Mouse (Mus musculus): Measurements from ENCODE around the gene Mmgt2. TPM values are rescaled to one million over a fixed set of nuclear protein-coding genes. Genes with fewer than 3 reads are reported as not detected.
"Not testable (repeated sequence)": the region's sequence is repeated elsewhere in the genome, so short reads cannot be mapped to it uniquely, and the experiment has no call there.

Mmgt2 gene
- polyA plus RNA-seq, 1 experiment, result 3.6 TPM

DNA sequence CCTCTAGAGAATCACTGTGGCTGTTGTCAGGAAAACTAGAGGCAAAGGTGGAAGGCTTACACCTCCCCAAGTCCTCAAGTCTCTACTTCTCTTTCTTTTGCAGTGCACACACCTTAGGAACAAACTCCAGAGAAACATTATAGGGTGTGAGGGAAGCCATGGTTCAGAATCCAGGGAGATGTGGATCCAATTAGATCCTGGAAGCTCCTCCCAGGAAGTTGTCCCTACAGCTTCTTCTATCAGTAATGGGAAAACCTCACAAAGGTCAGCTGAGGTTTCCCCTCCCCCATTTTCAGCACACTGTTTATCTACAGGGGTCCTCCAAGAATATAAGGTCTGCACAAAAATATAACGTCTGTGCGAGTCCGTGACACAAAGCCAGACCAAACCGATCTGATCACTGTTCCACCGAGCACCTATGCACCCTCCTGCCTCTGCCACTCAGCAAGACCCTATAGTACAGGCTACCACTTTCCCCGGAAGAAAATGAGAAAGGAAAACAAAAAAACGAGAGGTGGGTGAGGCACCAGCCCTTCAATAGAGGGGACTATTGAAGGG is 1.4 kb upstream of the Mmgt2 start:
- Histone ChIP-seq H3K4me1 (ENCODE audit: control insufficient read depth, insufficient read depth, insufficient read length, low read length) (no peaks in the 10 kb centered on the region; the same call in none of the 2 replicates), H3K27ac (replicated peaks; ENCODE audit: low read depth, low read length) (no peak overlapping the region)

DNA sequence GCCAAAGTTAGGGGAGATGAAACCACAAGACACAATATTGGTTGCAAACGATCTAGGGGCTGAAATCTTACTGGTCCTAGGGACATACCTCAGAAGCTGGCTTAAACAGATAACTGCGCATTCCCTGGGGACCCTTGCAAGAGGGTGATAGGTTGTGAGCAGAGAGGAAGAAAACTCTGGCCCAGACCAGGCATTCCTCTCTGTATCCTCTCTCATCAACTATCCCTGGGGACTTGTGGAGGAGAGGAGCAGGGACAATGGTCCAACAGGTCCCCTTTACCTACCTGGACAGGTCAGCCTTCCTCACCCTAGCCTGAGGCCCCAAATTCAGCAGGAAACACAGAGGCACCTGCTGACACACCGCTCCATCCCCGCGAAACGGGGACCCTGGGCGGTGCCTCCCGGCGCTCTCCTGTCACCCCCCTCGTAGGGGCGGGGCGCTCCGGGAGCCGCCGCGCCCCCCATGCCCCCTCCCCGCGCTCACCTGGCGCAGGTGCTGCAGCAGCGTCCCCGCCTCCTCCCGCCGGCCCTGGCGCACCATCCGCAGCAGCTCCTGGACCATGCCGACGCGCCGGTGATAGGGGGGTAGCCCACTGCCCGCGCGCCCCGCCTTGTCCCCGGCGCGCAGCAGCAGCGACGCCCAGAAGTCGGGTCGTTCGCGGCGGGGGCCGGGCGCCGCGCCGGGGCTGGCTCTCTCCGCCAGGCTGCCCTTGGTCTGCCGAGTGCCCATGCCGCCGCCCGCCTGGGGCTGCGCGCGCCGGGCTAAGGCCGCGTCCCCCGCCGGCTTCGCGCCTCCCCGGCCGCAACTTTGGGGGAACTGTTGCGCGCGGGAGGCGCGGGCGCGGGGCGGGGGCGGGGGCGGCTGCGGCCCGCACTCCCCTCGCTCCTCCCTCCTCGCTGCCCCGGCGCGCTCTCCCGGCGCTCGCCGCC is 538 bp upstream of the Mmgt2 start, which contains the start of gene Lrrc75a:
TSS of gene Lrrc75a (minus strand) at position 863 of the 930 bp plus-strand sequence.
- no peaks in the 10 kb centered on the region; the same call in none of the 2 replicates for H3K4me1 ChIP-seq (ENCODE audit: control insufficient read depth, insufficient read depth, insufficient read length, low read length)
- no peak within 1 kb of the TSS for H3K27ac ChIP-seq (replicated peaks; ENCODE audit: low read depth, low read length)
- peak within 1 kb of the TSS; percentile 80 for H3K4me3 ChIP-seq (ENCODE audit: insufficient read depth, low read depth, low read length)

More for the DNA sequence above, 1.4 kb upstream of the Mmgt2 start:
- H3K4me3 ChIP-seq (ENCODE audit: insufficient read depth, low read depth, low read length), result peak overlapping the region; percentile 67

DNA sequence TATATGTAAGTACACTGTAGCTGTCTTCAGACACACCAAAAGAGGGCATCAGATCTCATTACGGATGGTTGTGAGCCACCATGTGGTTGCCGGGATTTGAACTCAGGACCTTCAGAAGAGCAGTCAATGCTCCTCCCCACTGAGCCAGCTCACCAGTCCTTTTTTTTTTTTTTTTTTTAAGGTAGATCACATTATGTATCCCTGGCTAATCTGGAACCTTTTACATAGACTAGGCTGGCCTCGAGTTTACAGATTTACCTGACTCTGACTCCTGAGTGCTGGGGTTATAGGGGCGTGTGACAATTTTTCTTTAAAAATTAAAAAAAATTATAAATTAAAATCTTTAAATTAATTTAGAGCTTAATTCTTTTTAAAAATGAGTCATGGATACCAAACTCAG is 1.3 kb downstream of the Mmgt2 start:
- H3K4me3 ChIP-seq (ENCODE audit: insufficient read depth, low read depth, low read length); H3K4me1 ChIP-seq (ENCODE audit: control insufficient read depth, insufficient read depth, insufficient read length, low read length); H3K27ac ChIP-seq (replicated peaks; ENCODE audit: low read depth, low read length): not testable (repeated sequence)

DNA sequence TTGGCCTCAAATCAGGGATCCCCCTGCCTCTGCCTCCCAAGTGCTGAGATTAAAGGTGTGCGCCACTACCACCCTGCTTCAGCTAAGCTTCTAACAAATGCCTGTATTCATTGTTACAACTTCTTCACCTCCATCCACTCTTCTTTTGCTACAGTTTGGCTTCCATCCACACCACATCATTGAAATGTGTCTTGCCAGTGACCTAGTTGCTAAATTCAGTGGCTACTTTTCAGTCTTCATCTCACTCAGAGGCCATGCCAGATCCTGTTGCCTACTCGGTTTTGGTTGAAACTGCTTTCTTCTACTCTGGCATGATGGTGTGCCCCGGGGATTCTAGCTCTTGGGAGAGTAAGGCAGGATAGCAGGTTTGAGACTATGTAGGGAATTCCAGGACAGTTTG is 3.1 kb downstream of the Mmgt2 start:
- Histone ChIP-seq H3K27ac (replicated peaks; ENCODE audit: low read depth, low read length) (no peak overlapping the region), H3K4me1 (ENCODE audit: control insufficient read depth, insufficient read depth, insufficient read length, low read length) (no peaks in the 10 kb centered on the region; the same call in 1 of the 2 replicates), H3K4me3 (ENCODE audit: insufficient read depth, low read depth, low read length) (no peak overlapping the region)

DNA sequence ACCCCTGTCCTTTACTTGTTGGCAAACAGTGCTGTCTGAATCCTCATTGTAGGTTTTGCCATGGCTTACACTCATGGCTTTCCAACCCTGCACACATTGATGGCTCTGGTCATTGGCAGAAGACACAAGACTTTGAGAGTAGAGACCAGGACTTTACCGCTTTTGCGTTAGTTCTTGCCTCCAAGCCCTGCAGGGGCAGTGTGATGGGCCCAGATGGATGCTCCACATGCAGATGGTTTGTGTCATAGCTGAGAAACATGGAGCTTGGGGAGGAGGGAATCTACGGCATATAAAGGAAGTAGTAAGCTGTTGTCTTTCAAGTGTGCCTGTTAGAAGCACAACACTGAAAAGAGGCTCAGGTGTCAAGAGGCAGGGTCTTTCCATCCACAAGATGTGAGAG is 3.6 kb downstream of the Mmgt2 start:
- no peak overlapping the region for H3K4me3 ChIP-seq (ENCODE audit: insufficient read depth, low read depth, low read length)
- no peaks in the 10 kb centered on the region; the same call in 1 of the 2 replicates for H3K4me1 ChIP-seq (ENCODE audit: control insufficient read depth, insufficient read depth, insufficient read length, low read length)
- no peak overlapping the region for H3K27ac ChIP-seq (replicated peaks; ENCODE audit: low read depth, low read length)

DNA sequence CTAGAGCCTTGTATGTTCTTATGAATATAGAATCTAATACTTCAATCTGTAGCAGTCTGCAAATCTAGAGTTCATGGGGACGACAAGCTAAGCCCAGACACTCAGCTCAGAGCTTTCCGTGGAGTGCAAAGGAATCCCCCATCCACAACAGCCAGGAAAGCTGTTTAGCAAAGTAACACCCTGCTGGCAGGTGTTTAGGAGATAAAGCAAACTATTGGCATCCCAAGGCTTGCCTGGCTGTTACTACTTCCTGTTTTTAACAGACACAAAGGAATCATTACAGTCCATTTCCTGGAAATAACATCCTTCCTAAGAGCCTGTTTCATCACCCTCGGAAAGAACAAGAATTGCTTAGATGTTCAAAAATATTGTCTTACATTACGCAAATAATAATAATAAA is 12.4 kb downstream of the Mmgt2 start:
- H3K4me1 ChIP-seq (ENCODE audit: control insufficient read depth, insufficient read depth, insufficient read length, low read length), result no peaks in the 10 kb centered on the region
- no peak overlapping the region for H3K4me3 ChIP-seq (ENCODE audit: insufficient read depth, low read depth, low read length)
- no peak overlapping the region for H3K27ac ChIP-seq (replicated peaks; ENCODE audit: low read depth, low read length)

DNA sequence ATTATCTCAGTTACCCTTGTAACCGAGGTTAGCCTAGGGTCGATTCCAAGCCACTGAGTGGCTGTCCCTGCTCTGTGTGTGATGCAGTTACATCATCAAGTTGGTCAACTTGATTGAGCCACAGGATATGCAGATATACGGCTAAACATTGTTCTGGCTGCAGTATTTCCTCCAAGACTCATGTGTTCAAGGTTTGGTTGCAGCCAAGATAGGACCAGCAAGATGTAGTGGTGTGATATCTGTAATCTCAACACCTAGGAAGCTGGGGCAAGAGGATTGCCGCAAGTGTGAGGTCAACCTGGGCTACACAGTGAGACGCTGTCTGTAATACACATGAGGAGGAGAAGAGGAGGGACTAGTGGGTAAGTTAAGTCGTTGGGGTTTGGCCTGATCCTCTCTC is 15.8 kb downstream of the Mmgt2 start:
- Histone ChIP-seq H3K4me1 (ENCODE audit: control insufficient read depth, insufficient read depth, insufficient read length, low read length) (no peaks in the 10 kb centered on the region), H3K27ac (replicated peaks; ENCODE audit: low read depth, low read length) (no peak overlapping the region), H3K4me3 (ENCODE audit: insufficient read depth, low read depth, low read length) (no peak overlapping the region)

DNA sequence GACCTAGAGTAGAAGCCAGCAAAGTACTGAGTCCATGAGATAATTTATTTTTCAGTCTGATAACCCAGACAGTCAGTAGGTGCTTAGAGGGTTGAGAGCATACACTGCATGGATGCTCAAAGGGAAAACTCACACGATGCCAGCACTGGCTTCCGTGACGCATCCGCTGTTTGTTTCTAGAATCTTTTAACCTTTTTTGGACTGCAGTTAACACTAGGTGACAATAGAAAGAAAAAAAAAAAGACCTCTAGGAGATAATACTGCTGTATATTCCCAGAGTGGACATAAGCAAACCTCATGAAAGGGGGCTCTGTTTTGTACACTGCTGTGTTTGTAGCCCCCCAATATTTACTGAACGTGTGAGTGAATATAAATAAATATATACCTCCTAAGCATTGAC is 20.5 kb downstream of the Mmgt2 start:
- H3K27ac ChIP-seq (replicated peaks; ENCODE audit: low read depth, low read length), result no peak overlapping the region
- H3K4me3 ChIP-seq (ENCODE audit: insufficient read depth, low read depth, low read length), result no peak overlapping the region
- no peaks in the 10 kb centered on the region for H3K4me1 ChIP-seq (ENCODE audit: control insufficient read depth, insufficient read depth, insufficient read length, low read length)

DNA sequence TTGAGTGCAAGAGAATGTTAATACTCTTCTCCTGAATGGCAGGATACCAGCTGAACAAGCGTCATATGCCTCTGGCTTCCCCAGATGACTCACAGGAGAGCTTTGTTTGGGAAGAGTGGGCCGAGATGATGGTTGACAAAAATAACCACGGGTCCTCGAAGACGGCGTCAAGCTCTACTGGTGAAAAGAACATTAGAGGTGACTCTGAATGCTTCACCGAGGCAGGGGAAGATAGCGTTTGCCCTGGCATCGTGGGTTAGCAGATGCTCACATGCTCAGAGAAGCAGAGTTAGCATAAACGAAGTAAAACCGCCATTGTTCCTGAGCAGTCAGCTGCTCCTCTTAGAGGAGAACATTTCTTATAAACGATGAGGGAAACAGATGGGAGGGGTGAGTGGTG is 21.0 kb downstream of the Mmgt2 start:
- no peaks in the 10 kb centered on the region for H3K4me1 ChIP-seq (ENCODE audit: control insufficient read depth, insufficient read depth, insufficient read length, low read length)
- no peak overlapping the region for H3K27ac ChIP-seq (replicated peaks; ENCODE audit: low read depth, low read length)
- H3K4me3 ChIP-seq (ENCODE audit: insufficient read depth, low read depth, low read length), result no peak overlapping the region

DNA sequence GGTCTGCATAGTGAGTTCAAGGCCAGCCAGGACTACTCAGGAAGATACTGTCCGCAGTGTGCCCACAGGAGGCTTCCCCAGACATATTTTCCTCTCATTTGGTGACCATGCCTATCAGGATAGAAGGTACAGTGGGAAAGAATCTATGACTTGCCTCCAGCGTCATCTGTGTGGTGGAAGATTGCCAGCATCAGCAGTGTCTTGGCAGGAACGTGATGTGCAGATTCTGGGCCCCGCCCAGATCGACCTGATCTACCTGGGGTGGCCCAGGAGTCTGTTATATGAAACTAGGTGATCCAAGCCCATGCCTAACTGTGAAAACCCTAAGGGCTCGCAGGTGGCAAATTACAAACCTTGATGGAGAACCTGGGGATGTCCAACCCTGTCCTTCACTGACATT is 21.5 kb downstream of the Mmgt2 start:
- Histone ChIP-seq H3K4me1 (ENCODE audit: control insufficient read depth, insufficient read depth, insufficient read length, low read length) (no peaks in the 10 kb centered on the region), H3K4me3 (ENCODE audit: insufficient read depth, low read depth, low read length) (no peak overlapping the region), H3K27ac (replicated peaks; ENCODE audit: low read depth, low read length) (no peak overlapping the region)

DNA sequence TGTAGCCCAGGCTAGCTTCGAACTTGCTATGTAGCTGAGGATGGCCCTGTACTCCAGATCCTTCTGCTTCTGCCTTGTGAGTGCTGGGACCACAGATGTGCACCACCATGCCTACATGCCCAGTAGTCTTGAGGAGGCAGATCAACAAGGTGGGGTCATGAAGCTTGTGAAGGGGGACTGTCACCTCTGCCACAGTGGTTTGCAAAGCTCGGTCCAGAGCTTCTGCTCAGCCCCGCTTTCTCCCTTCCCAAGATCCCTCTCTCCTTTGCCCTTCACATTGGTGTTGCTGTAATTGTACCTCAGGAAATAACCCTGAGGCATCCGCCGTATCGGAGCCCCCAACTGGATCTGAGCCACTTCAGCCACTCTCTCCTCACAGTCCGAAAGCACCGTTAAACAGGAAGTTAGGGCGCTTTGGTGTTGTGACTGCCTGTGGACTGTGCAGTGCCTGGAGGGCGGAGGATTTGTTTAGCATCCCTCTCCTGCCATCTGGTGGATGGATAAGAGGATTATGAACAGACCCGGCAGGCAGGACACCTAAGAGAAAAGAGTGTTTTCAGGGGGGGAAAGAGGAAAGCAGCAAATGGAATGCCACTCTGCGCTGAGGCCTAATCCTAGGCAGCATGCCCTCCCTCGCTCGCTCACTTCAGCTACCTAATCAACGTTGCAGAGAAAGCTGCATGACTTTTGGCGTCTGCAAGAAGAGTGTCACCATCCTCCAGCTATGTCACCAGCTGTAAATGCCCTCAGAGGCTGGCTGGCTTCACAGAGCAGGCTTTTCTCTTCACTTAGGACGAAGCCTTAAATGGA is 27.2 kb downstream of the Mmgt2 start:
- H3K4me3 ChIP-seq (ENCODE audit: insufficient read depth, low read depth, low read length), result peak overlapping the region; percentile 47
- no peak overlapping the region for H3K27ac ChIP-seq (replicated peaks; ENCODE audit: low read depth, low read length)
- H3K4me1 ChIP-seq (ENCODE audit: control insufficient read depth, insufficient read depth, insufficient read length, low read length), result no peaks in the 10 kb centered on the region

DNA sequence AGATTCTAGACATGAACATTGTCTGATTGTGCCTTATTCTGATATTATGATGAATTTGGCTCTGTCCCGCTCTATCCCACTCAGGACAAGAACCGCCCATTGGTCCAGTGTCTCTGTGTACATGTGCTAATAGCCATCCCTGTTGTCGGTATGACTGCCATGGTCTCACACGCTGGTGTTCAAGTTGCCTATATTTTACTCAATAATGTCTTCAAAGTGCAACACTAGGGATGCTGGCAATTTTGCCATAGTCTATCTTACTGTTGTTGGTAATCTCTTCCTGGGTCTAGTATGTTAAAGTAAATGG is 27.8 kb downstream of the Mmgt2 start:
- Histone ChIP-seq H3K4me1 (ENCODE audit: control insufficient read depth, insufficient read depth, insufficient read length, low read length) (no peaks in the 10 kb centered on the region), H3K27ac (replicated peaks; ENCODE audit: low read depth, low read length) (no peak overlapping the region), H3K4me3 (ENCODE audit: insufficient read depth, low read depth, low read length) (no peak overlapping the region)

DNA sequence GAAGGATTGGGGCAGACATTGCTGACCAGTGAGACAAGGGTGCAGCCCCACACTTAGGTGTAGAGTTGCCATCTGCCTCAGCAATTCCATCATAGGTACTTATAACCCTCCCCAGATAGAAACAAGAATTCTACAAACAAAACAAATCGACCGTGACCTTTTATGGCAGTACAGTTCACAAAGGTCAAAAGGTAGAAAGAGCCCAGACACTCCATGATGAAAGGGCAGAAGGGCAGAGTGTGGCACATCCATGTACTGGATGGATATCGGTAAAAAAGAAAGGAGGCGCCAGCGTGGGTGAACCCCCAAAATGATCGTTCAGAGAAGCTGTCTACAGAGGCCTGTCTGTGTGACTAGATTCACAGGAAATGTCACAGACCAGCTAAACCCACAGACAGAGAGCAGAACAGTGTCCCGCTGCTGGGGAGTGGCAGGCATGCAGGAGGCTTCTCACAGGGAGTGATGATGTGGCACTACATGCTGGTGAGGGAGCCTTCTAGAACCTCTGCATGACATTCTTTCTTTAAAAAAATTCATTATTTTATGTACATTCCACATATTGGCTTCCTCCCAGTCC is 30.4 kb downstream of the Mmgt2 start:
- Histone ChIP-seq H3K4me1 (ENCODE audit: control insufficient read depth, insufficient read depth, insufficient read length, low read length) (no peaks in the 10 kb centered on the region), H3K27ac (replicated peaks; ENCODE audit: low read depth, low read length) (no peak overlapping the region), H3K4me3 (ENCODE audit: insufficient read depth, low read depth, low read length) (no peak overlapping the region)

DNA sequence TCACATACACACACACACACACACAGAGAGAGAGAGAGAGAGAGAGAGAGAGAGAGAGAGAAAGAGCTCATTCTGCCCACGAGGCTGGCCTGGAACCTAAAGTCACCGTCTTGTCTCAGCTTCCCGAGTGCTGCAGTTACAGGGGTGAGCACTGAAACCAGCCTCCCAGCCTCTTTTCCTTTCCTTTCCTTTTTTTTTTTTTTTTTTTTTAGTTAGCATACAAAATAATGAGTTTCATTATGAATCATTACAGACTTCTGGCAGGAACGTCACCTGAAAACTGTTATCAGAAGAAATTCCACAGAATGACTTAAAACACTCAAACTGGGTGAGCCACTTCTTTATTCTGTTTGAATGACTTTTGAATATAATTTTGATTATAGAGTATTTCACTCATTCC is 31.5 kb downstream of the Mmgt2 start:
- no peak overlapping the region for H3K4me3 ChIP-seq (ENCODE audit: insufficient read depth, low read depth, low read length)
- no peaks in the 10 kb centered on the region for H3K4me1 ChIP-seq (ENCODE audit: control insufficient read depth, insufficient read depth, insufficient read length, low read length)
- no peak overlapping the region for H3K27ac ChIP-seq (replicated peaks; ENCODE audit: low read depth, low read length)

DNA sequence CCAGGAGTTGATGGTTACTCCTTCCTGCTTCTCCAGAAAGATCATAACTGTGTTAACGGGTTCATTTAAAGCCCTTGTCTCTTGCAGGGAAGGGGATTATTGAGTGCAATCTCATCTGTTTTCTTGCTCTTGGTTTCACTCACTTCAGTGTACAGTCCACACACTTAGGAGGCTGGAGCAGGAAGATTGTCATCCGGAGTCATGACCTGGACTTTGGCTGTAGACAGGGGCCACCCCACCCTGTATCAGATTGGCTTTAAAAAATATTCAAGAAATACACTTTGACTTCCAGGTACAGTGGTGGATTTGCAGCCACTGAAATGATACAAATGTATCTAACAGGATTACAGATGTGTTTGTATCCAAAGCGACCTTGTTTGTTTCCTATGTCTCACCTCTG is 43.1 kb downstream of the Mmgt2 start:
- H3K27ac ChIP-seq (replicated peaks; ENCODE audit: low read depth, low read length), result no peak overlapping the region

More for the DNA sequence above, 43.1 kb downstream of the Mmgt2 start:
- Histone ChIP-seq H3K4me1 (ENCODE audit: control insufficient read depth, insufficient read depth, insufficient read length, low read length) (no peaks in the 10 kb centered on the region), H3K4me3 (ENCODE audit: insufficient read depth, low read depth, low read length) (no peak overlapping the region)
